Mouse (Mus musculus) cerebellum, adult 9-10 months (tissue): Measurements from ENCODE around the gene Dgke.
A peak's percentile ranks its signal among the peaks of the same experiment; 100 is the strongest.

Experiments
- DNase-seq: peaks from one replicate; pipeline ENCODE4 v3.0.0; 2022

Gene Dgke

DNA sequence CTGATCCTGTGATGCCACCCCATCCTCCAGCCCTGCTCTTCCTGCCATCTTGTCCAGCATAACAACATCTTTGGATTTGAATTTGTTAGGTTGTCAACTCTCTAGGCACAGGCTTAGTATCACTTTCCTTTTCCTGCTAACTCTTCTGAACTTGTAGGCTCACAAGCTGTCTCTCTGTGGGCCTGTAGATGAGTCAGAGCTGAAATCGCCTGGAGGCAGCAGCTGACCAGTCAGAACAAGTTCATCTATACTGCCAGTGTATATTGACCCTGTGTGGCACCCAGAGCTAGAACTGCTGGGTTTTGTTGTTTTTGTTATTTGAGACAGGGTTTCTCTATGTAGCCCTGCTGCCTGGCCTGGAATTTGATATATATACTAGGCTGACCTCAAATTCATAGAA lies 35.5 kb downstream of the Dgke start:
- no peak for DNase-seq

DNA sequence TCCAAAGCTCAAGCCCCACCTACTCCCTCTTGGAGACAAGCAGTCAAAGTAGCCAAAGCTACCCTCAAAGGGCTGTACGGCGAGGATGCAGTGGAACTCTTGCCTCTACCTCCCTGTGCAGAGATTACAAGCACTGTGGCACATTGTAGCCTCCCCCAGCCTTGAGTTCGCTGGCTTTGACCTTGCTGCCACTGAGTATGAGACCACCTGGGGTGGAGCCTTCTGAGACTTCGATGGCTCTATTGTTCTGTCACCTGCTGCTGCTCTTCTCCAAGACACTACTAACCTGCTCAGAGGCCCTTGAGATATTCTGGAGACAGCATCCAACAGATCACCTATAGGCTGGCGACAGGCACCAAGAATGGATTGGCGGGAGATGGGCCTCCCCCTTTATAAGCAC lies 36.1 kb downstream of the Dgke start:
- DNase-seq = no peak

DNA sequence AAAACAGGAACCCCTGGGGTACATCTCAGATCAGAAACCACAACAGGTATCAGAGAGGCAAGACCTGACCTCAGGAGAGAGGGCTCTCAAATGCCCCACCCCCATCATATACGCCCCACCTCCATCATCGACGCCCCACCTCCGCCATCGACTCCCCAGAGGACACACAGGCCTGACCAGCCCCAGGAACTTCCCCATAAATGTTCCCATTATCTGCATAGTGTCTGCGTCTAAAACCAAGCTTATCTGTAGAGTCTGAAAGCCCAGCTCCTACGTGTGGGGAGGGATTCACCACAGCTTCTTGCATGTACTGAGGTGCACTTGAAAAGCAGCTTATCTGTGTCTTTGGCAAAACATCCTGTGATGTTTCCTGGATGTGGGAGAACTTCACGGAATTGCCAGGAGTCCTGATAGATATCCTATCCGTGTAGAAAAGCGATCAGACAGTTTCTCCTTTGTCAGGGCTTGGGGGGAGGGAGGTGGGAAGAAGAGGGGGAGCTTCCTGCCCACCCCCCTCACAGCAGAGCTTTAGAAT lies 37.7 kb downstream of the Dgke start:
- DNase-seq = no peak

DNA sequence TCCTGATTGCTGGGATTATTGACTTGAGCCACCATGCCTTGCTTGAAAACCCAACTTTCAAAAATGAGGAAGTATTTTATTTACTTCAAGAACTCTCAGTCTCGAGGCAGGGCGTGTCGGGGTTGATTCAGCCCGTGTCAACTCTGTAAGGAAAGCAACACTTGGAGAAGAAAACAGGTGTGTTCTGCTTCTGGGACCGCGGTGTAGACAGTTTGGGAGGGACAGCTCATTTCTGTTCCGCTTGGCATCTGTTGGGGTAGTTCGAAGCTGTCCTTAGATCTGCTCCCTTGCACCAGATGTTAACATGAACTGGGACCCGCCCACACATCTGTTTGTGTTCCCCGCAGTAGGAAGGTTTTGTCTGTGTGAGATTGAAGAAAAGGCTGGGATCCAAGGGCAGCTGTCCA lies 38.7 kb downstream of the Dgke start:
- DNase-seq = no peak

DNA sequence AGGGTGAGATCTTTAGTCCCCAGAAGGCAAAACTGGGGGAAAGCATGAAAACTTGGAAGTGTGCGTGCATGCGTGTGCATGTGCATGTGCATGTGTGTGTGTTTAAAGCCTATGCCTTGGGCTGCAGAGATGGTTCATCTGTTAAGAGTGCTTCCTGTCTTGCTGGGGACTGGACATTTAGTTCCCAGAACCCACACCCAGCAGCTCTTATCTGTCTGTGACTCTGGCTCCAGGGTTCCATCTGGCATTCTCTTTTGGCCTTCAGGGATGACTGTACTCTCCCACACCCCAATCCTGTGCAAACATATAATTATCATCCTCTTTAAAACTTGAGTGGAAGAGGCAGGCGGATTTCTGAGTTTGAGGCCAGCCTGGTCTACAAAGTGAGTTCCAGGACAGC lies 40.5 kb downstream of the Dgke start:
- no peak for DNase-seq

DNA sequence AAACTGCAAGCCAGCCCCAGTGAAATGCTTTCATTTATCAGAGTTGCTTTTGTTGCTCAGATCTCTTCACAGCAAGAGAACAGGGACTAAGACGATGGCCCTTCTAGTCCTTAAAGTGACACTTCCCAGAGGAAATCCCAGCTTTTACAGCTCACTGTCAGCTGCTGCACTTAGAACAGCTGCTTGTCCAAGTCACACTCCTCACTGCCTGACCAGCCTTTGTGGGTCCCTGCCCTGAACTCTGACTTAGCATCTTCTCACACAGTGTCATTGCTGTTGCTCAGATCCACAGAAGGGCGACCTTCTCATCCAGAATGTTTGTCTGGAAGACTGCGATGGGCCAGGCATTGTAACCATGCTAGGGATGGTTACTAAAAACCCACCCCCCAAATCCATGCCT lies 41.0 kb downstream of the Dgke start:
- DNase-seq = no peak

DNA sequence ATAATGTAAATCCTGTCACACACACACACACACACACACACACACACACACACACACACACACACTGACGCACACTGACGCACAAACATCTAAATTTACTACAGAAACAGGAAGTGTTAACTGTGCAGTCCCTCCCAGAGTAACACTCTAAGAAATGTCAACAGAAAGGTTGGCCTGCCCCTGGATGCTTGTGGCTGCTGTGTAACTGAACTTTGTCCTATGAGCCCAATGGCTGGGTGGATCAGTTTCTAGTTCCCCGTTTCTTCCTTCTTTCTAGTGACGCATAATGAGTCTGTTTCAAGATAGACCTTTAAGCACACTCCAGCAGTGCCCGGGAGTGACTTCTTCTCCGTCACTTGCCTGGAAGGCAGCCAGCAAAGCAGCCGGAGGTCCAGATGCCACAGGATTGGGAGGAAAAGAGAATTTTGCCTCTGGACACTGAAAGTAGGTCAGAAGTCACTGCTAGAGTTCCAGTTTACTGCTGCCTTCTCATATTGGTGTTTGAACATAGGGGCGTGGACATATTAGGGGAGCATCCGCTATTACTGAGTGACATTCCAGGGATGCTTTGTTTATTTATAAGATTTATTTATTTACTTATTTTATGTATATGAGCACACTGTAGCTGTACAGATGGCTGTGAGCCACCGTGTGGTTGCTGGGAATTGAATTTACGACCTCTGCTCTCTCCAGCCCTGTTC lies 42.3 kb downstream of the Dgke start:
- DNase-seq = peak; percentile 41

DNA sequence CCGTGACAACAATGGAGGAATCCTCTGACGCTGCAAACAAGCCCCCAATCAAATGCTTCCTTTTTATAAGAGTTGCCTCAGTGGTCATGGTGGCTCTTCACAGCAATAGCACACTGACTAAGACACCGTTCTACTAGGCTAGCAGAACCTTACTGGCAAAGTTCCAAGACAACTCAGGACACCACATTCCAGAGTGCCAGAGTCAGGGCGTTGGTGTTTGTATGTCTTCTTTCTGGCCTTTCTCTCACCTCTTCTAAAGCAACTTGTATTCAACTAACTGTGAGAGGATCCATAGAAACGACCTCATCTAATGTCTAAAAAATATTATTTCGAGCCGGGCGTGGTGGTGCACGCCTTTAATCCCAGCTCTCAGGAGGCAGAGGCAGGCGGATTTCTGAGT lies 43.2 kb downstream of the Dgke start:
- DNase-seq = no peak

DNA sequence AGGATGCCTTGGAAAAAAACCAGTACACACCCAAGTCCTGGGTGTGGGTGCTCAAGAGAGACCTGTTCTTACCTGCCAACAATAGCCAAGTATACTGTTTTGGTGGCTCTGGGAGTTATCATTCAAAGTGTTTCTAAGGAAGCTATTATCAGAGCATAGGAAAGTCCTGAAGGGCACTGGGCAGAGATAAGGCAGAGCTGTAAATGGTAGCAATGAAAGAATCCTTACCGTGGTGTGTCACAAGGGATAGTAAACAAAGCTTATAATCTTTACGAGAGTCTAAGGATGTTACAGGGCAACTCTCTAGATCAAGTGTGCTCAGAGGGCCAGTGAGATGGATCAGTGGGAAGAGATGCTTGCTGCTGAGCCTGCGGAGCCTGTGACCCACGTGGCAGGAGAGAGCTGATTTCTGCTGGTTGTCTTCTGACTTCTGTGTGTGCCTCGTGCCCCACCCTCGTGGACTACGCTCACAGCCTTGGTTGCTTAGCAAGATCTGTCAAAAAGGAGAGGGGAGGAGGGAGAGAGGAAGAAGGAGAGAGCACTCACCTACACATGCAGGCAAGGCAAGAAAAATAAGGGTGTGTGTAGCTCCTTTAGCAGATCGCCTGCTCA lies 44.4 kb downstream of the Dgke start:
- DNase-seq = no peak

DNA sequence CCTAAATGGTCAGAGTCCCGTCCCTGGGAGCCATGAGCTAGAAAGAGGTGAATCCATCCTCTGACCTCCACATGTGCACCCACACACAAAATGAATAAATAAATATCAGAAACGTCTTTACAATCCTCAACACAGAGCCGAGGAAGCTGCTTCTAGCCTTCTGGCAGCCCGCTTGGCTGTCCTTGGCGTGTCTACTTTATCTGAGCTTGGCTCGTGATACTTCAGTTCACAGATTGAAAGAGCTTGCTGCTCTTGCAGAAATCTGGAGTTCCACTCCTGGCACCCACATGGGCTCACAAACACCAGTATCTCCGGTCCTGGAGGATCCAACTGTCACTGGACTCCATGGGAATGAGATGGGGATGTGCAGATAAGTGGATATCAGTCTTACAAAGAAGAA lies 45.0 kb downstream of the Dgke start:
- DNase-seq = no peak

DNA sequence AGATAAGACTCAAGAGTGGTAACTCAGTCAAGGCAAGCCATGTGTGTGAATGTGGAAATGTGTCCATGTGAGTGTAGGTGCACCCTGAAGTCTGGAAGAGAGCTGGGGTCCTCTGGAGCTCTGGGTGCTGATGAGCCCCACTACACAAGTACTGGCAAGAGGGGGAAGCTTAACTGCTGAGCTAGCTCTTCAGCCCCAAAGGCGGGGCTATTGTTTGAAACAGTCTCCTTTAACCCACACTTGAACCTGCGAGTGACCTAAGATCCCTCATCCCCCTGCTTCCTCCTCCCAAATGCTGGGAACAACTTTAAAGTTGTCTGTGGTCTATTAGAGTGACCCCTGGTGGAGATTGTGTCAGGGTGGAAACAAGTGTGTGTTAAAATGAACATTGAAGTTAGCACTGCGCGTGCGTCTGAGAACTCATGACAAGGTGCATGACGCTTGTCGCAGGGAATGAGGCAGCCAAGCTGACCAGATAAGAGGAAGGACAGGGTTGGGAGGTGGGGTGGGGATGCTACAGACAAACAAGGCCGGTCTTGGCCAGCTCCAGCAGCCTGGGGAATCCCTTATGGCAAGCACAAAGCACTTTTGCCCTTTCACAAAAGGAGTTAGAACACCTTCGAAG lies 45.9 kb downstream of the Dgke start:
- no peak for DNase-seq

DNA sequence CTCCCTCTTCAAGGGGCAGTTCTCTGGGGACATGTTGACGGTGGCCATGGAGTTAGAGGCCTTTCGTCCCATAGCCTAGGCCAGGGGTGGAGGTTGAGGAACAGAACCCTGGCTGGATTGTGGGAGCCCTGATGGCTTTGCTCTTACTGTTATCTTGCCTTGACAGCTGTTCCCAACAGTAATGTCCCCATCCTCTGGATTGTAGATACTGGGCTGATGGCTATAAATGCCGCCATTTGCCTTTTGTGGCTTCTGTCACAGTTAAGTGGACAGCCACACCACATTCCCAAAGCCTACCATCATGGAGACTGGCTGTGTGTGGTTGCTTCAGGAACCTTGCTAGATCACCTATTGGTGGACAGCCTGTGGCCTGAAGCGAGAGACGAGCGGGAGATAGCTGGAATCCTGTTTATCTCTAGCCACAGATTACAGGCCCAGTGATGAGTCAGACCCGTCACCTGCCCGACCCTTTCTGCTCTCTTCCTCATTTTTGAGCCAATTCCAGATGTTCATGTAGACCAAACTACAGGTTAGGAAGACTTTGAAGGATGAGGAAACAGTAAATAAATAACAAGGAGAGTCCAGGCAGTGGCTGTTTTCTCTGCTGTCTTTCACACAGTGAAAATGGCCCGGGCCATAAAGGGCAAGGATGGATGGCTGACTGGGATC lies 49.0 kb downstream of the Dgke start:
- no peak for DNase-seq

DNA sequence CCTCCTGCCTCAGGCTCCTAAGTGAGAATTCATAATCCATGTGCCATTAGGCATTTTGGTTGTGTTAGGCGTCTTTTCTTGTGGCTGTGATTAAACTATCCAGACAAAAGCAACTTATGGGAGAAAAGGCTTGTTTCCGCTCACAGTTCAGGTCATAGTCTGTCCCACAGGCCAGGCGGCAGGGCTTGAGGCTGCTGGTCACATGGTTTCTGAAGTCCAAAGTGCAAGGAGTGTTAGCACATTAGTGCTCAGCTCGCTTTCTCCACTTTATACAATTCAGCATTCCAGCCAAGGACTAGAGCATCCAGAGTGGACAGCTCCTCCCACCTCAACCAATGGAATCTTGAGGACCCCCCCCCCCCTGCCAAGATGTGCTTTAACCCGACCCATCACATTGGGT lies 54.4 kb downstream of the Dgke start:
- no peak for DNase-seq

DNA sequence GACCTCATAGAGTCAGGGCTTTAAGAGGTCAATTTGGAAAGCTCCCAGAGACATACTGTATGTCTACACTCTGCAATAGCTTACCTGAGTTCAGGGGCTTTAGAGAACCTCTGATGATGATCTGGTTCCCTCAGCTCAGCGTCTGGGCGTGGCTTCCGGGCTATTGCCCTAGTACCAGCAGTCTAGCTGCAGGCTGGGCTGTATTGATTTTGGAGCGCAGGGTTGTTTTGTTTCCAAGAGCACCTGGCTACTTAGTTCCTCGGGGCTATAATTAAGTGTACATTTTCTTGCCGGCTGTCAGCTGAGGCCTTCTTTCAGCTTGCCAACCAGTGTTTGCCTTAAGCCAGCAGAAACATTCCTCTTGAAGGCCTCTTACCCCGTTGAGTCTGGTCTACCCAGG lies 57.2 kb downstream of the Dgke start:
- no peak for DNase-seq

DNA sequence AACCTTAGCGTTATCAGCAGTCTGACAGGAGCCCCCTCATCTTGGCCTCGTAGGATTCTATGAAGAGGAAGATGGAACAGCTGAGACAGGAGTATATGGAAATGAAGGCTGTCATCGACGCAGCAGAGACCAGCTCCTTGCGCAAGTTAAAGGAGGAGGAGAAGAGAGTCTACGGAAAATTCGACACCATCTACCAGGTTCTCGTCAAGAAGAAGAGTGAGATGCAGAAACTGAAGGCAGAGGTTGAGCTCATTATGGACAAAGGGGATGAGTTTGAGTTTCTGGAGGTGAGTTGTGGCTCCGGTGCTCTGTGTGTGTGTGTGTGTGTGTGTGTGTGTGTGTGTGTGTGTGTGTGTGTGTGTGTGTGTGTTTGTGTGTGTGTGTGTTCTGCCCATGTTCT lies 57.6 kb downstream of the Dgke start:
- DNase-seq = no peak

DNA sequence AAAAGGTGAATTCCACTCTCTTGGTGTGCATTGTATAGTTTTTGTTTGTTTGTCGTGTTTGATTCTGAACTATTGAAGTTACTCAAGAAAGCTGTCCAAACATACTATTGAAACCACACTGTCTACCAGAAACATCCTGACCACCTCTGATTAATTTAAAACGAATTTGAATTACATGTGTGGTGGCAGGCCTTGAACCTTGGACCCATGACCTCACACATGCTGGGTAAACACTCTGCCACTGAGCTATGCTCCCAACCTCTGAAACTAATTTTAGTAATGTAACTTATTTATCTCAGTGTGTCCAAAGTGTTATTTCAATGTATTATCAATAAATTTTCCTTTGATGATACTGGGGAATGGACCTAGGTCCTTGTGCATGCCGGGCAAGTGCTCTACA lies 59.1 kb downstream of the Dgke start:
- DNase-seq = no peak

DNA sequence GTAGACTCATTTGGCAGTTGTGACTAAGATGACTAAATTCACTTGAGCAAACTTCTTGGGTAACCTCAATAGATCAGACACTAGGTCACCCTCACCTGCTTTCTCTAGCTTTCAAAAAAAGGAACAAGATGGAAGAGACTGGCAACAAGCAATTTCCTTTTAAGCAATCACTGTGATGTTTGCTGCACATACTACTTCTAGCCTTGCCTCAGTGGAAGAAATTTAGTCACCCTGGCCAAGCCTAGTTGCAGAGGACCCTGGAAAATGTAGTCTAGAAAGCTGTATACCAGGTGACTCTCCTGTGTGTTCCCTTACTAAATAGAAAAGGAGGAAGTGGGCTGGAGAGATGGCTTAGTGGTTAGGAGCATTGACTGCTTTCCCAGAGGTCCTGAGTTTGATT lies 60.2 kb downstream of the Dgke start:
- DNase-seq = no peak

DNA sequence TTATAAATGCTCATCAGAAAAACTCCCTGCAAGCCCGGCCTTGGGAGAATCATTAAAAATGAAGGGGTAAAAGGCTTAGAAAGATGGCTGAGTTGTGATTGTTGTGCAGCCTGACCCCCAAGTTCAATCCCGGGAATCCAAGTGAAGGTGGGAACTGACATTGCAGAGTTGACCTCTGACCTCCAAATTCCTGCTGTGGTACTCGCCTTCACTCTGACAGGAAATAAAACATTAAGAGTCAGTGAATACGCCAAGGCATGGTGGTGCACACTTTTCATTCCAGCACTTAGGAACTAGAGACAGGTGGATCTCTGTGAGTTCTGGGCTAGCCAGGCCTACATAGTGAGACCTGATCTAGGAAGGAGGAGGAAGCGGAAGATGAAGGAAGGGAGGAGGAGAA lies 61.2 kb downstream of the Dgke start:
- no peak for DNase-seq

DNA sequence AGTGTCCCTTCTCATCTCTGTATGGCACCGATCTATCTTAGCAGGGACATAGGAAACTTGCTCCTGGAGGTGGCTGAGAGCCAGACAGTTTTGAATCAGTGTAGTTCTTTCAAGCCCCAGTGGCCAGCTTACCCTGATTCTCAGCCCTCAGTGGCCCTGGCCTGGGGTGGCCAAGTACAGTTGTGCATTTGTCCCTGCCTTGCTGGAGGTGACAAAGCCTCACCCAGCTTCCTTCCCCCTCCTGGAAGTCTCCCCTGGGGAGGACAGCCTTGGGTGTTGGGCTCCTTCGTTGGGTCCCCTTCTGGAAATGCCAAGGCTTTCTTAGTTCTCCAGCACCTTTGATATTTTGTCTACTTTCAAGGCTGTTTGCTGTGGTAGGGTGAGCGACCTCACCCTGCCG lies 62.9 kb downstream of the Dgke start:
- no peak for DNase-seq

DNA sequence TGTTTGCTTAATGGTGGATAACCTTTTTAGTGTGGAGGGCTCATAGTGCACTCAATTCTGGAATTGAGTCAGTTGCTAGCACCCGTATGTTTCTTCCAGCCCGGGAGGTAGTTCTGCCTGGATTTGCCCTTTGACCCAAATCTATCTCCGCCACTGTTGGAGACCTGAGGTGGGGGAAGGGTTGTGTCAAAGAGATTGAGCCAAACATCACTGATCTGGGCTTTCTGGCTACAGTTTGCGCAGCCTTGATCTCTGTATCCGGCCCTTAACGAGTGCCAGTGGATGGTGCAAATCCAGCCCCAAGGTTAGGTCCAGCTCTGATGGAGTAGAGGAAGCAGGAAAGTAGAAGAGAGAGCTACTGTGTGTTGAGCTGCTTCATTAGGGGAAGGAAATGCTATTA lies 63.6 kb downstream of the Dgke start:
- no peak for DNase-seq

DNA sequence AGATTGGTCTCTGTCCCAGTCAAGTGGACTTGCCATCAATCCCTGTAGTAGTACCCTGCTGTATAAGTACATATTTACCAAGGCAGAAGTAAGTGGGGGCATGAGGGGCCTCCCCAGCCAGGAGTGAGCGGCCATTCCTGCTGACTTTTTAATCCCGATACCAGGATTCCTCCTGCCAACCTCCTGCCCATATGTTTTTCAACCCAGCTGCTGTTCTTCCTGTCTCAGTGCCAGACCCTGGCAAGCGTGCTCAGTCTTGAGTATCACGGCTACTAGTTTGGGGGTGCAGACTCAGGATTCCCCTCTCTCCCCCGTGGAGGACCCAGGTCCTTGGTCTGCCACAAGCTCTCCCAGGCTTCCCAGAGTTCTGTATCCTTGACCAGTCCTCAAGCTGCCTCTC lies 64.0 kb downstream of the Dgke start:
- DNase-seq = no peak

DNA sequence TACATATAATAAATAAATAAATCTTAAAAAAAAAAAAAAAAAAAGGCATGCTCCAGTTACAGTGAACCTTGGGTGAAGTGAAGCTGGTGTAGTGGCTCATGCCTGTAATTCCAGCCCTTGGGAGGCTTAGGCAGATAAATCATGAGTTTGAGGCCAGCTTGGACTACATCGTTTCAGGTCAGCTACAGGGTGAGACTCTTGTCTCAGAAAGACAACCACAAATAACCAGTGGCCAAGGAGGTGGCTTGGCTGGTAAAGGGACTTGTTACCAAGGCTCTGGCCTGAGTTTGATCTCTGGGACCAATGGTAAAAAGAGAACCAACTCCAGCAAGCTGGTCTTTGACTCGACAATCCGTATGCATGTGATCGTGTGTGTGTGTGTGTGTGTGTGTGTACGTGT lies 64.6 kb downstream of the Dgke start:
- DNase-seq = no peak

DNA sequence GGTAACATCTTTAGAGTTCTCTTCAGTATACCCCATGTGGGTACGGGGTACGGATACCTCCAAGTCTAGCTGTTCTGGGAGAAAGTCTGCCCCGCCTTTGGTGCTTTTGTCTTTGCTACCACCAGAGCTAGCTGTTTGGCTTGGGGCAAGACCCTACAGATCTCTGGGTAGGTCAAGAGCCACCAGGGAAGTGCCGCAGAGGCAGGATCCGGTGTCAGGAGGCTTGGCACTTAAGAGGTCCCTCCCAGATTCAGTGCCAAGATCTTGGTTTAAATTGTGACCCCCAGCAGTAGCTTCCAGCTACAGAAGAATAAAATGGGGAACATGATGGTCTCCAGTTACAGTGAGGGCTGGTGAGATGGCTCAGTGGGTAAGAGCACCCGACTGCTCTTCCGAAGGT lies 65.1 kb downstream of the Dgke start:
- DNase-seq = no peak

DNA sequence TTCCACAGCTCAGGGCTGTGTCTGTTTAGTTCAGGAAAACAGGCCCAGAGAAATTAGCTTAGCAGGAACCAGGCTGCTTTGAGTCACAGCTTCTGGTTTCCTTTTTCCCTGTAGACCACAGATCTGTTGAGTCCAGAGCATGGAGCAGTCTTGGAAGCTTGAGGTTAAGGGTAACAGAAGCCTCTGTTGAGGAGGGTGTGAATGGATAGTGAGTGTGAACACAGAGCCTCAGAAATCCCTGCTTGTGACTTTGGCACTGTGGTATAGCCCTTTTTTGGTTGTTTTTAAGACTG lies 66.2 kb downstream of the Dgke start:
- no peak for DNase-seq
